Mouse (Mus musculus): ENCODE data around the gene Aqp1. TPM values are rescaled to one million over a fixed set of nuclear protein-coding genes. Genes with fewer than 3 reads are reported as not detected.

Gene Aqp1
- polyA plus RNA-seq, 1 experiment from 2014 or later: 259 TPM

DNA sequence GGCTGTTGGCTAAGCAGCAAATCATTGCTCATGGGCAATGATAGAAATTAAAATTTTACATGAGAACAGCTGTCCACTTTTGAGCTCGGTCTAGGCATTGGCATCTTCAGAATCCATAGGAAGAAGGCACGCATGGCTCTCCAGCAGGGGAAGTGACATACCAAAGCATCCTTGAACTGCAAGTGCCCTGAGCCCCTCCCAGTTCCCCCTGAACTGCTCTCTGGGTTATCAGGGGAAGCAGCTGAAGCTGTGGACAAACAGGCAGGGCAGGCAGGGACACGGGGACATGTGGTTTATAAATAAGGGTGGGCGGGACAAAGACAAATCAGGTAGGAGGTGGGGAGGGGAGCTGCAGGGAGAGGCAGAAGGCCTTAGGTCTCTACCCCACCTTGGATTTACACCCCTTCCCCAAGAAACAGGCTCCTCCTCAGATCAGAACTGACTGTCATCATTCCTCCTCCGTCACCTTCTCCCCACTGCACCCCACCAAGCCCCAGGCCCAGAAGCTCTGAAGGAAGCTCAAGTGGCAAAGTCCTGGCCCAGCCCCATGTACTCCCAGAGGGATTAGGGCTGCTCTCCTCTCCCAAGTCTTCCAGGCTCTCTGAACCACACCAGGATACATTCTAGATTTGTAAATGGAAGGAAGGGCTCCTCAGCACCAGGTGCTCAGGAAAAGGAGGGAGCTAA lies 19.9 kb downstream of the Aqp1 start:
- no peak for TF ChIP-seq CTCF (IDR thresholded peaks at IDR 0.05)
- in situ Hi-C loops (cut with MboI; ENCODE audit: low pct_unique_long_range_greater_than_20kb): no loop called here
- POLR2A ChIA-PET: interaction anchor here (1.0 kb wide), 1 partner anchor 12 kb away, joined by 3 read pairs; no protein-coding TSS in a partner anchor
- no peak for DNase-seq (ENCODE audit: low read depth, low spot score)
- H3K27me3 ChIP-seq: no peaks in the 10 kb centered on the region
- CTCF ChIA-PET: interaction anchor here (1.1 to 1.8 kb wide), 4 partner anchors 13 to 123 kb away, joined by 3 to 4 read pairs (median 4); partner anchors contain the start of gene Ghrhr
- ATAC-seq: no peak

GRCm38 (mm10) chr6:55356976-55357635 lies 20.9 kb downstream of the Aqp1 start:
- in situ Hi-C loops (cut with MboI; ENCODE audit: low pct_unique_long_range_greater_than_20kb): no loop called here
- ChIA-PET CTCF (interaction anchor here (1.4 kb wide), 1 partner anchor 19 kb away, joined by 4 read pairs; the partner anchor contains the start of gene Ghrhr), POLR2A (interaction anchor here (0.6 to 1.0 kb wide), 2 partner anchors 13 to 667 kb away, joined by 3 to 4 read pairs; no protein-coding TSS in a partner anchor)
- DNase-seq (ENCODE audit: low read depth, low spot score) (no peak), ATAC-seq (peak; percentile 10)
- no peak for TF ChIP-seq CTCF (IDR thresholded peaks at IDR 0.05)
- no peaks in the 10 kb centered on the region for H3K27me3 ChIP-seq

DNA sequence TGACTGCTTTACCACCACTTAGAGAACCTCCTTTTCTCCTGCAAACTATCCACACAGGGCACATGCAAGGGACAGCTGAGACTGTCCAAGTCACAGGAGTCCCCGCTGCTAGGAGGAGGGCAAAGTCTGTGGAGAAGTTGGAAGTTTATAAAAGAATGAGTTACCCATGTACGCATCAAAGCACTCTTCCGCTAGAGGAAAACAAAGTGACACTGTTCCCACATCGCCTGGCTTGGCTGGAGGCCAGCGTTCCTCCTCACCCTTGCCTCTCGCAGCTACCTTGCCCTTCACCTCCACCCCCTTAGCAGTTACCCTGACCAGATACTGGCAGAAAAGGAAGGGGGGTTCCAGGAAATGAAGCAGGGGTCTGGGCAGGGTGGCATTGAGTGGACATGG lies 21.4 kb downstream of the Aqp1 start:
- no peak for TF ChIP-seq CTCF (IDR thresholded peaks at IDR 0.05)
- no peaks in the 10 kb centered on the region for H3K27me3 ChIP-seq
- POLR2A ChIA-PET: no interaction called here
- ATAC-seq: peak; percentile 34
- DNase-seq (ENCODE audit: low read depth, low spot score): no peak
- CTCF ChIA-PET: interaction anchor here (1.4 kb wide), 1 partner anchor 10 kb away, joined by 3 read pairs; no protein-coding TSS in a partner anchor
- in situ Hi-C loops (cut with MboI; ENCODE audit: low pct_unique_long_range_greater_than_20kb): no loop called here

GRCm38 (mm10) chr6:55358731-55359143 lies 22.5 kb downstream of the Aqp1 start:
- TF ChIP-seq CTCF (IDR thresholded peaks at IDR 0.05): peak; percentile 79
- ATAC-seq (no peak), DNase-seq (ENCODE audit: low read depth, low spot score) (no peak)
- ChIA-PET POLR2A (interaction anchor here (1.0 kb wide), 1 partner anchor 19 kb away, joined by 3 read pairs; no protein-coding TSS in a partner anchor), CTCF (interaction anchor here (1.1 to 3.4 kb wide), 5 partner anchors 9 to 73 kb away, joined by 3 to 10 read pairs (median 5); partner anchors contain the start of gene Ghrhr)
- no peaks in the 10 kb centered on the region for H3K27me3 ChIP-seq
- in situ Hi-C loops (cut with MboI; ENCODE audit: low pct_unique_long_range_greater_than_20kb): no loop called here

GRCm38 (mm10) chr6:55362663-55363062 lies 26.4 kb downstream of the Aqp1 start:
- in situ Hi-C loops (cut with MboI; ENCODE audit: low pct_unique_long_range_greater_than_20kb): no loop called here
- POLR2A ChIA-PET: no interaction called here
- DNase-seq (ENCODE audit: low read depth, low spot score) (no peak), ATAC-seq (no peak)
- no peaks in the 10 kb centered on the region for H3K27me3 ChIP-seq
- TF ChIP-seq CTCF (IDR thresholded peaks at IDR 0.05): no peak
- CTCF ChIA-PET: interaction anchor here (1.1 to 1.5 kb wide), 3 partner anchors 9 to 130 kb away, joined by 3 to 5 read pairs (median 3); no protein-coding TSS in a partner anchor

- ChIA-PET CTCF (interaction anchor here (1.0 to 2.1 kb wide), 2 partner anchors 9 to 153 kb away, joined by 3 to 4 read pairs; no protein-coding TSS in a partner anchor), POLR2A (no interaction called here)
- TF ChIP-seq CTCF (IDR thresholded peaks at IDR 0.05): no peak
- DNase-seq (ENCODE audit: low read depth, low spot score): no peak
- no peak for ATAC-seq
- no peaks in the 10 kb centered on the region for H3K27me3 ChIP-seq
- in situ Hi-C loops (cut with MboI; ENCODE audit: low pct_unique_long_range_greater_than_20kb): no loop called here
These were observed 30.9 kb downstream of the Aqp1 start for GRCm38 (mm10) chr6:55367126-55367525.

DNA sequence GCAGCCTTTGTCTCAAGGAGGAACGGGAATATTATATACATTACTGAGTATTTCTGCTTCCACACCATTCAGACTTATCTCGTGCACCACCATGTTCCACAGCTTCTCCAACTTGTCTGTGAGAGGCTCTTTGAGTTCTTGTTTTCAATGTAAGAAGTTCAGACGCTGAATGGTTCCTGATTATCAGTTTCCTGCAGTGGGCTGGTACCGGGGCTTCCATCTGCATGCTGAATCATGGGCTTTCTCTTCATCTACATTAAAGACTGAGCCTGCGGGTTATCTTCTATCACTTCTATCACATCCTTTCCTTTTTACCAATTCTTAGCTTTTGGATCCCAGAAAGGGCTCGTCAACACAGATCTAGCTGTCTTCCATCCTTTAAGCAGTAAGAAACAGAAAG lies 34.6 kb downstream of the Aqp1 start:
- no peak for TF ChIP-seq CTCF (IDR thresholded peaks at IDR 0.05)

GRCm38 (mm10) chr6:55376076-55376475 lies 39.8 kb downstream of the Aqp1 start, which contains the start of gene Ghrhr:
Gene Ghrhr (plus strand): TSS chr6:55376295.
- TF ChIP-seq CTCF (IDR thresholded peaks at IDR 0.05): no peak
- H3K27me3 ChIP-seq: no peaks in the 10 kb centered on the region
- no peak for ATAC-seq
- in situ Hi-C loops (cut with MboI; ENCODE audit: low pct_unique_long_range_greater_than_20kb): no loop called here
- CTCF ChIA-PET: interaction anchor here (0.9 to 2.5 kb wide), 4 partner anchors 16 to 128 kb away, joined by 3 to 10 read pairs (median 4); no protein-coding TSS in a partner anchor
- POLR2A ChIA-PET: no interaction called here
- no peak for DNase-seq (ENCODE audit: low read depth, low spot score)

More for the DNA sequence above, 34.6 kb downstream of the Aqp1 start:
- POLR2A ChIA-PET: interaction anchor here (1.0 kb wide), 1 partner anchor 9 kb away, joined by 3 read pairs; no protein-coding TSS in a partner anchor
- DNase-seq (ENCODE audit: low read depth, low spot score) (no peak), ATAC-seq (no peak)
- CTCF ChIA-PET: interaction anchor here (1.2 kb wide), 1 partner anchor 128 kb away, joined by 3 read pairs; no protein-coding TSS in a partner anchor
- H3K27me3 ChIP-seq: no peaks in the 10 kb centered on the region
- in situ Hi-C loops (cut with MboI; ENCODE audit: low pct_unique_long_range_greater_than_20kb): no loop called here

- ChIA-PET CTCF (interaction anchor here (0.9 to 2.5 kb wide), 4 partner anchors 17 to 128 kb away, joined by 3 to 10 read pairs (median 4); no protein-coding TSS in a partner anchor), POLR2A (no interaction called here)
- H3K27me3 ChIP-seq: no peaks in the 10 kb centered on the region
- DNase-seq (ENCODE audit: low read depth, low spot score) (no peak), ATAC-seq (no peak)
- no peak for TF ChIP-seq CTCF (IDR thresholded peaks at IDR 0.05)
- in situ Hi-C loops (cut with MboI; ENCODE audit: low pct_unique_long_range_greater_than_20kb): no loop called here
These were observed 40.3 kb downstream of the Aqp1 start for GRCm38 (mm10) chr6:55376511-55376910.

- CTCF ChIA-PET: interaction anchor here (0.9 to 2.5 kb wide), 3 partner anchors 18 to 688 kb away, joined by 3 to 10 read pairs (median 3); no protein-coding TSS in a partner anchor
- POLR2A ChIA-PET: interaction anchor here (0.6 kb wide), 1 partner anchor 110 kb away, joined by 6 read pairs; no protein-coding TSS in a partner anchor
- in situ Hi-C loops (cut with MboI; ENCODE audit: low pct_unique_long_range_greater_than_20kb): no loop called here
- DNase-seq (ENCODE audit: low read depth, low spot score): no peak
- TF ChIP-seq CTCF (IDR thresholded peaks at IDR 0.05): no peak
- no peaks in the 10 kb centered on the region for H3K27me3 ChIP-seq
- ATAC-seq: no peak
These were observed 41.2 kb downstream of the Aqp1 start for GRCm38 (mm10) chr6:55377461-55377860.

Data from Patski (cell line).